Mouse (Mus musculus) neutrophil, adult 65 days (primary cell): ENCODE data around the gene Dus1l. TPM values are rescaled to one million over a fixed set of nuclear protein-coding genes. Genes with fewer than 3 reads are reported as not detected.

Source experiments
- total RNA-seq: library from RNA; stranded (reverse); gene quantifications from 2 replicates; pipeline ENCODE4 v1.2.4, GENCODE M21; 2023

The Dus1l gene
- total RNA-seq: 23.4 and 32.1 TPM in 2 replicates

GRCm38 (mm10) chr11:120795756-120796613 is at the start of gene Dus1l:
Dus1l (minus strand) TSS chr11:120796403.

DNA sequence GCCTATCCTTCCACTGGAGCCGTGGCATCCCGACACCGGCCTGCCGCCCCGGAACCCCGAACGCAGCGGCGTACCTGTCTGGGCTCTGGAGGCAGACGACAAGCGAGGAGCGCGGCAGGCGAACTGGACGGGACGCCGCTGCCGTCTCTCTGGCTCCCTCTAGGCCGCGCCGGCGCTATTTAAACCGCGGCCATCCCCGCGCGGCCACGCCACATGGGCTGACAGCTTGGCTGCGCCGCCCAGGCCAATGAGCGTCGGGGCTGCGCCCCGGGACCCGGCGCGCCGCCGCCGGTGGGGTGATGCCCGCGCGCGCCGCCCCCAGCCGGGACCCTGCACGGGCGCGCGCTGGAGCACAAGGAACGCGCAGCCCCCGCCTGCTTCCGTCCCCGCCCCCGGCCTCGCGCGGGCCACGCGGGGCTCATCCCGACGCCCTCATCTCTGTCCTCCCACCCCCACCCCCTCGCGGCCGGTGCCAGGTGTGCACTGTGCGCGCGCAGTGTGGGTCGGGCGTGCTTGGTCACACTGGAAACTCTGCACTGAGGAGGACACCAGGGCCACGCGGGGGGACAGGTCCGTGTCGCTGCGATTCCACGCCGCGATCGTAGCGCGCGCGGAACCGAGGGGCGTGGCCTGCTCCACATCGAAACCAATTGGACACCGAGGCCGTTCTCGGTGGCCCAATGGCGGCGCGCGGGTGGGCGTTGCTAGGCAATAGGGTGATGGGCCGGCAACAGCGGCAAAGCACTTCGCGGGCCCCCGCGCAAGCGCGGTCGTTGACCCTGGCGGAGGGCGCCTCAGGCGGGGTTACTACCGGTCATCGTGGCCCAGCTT is 28.0 kb upstream of the Dus1l start, which contains the start of gene Fasn:
Gene Fasn (minus strand): TSS at position 592 of the 831 bp plus-strand sequence.

GRCm38 (mm10) chr11:120784064-120784791 is 12.0 kb downstream of the Dus1l start, which contains the start of the genes Rfng and Gps1:
Rfng (minus strand) TSS chr11:120784207.
Gps1 (plus strand) TSS chr11:120784272.

GRCm38 (mm10) chr11:120762672-120763041 is 33.5 kb downstream of the Dus1l start, which contains the start of gene Hmga1b:
Hmga1b (plus strand) TSS chr11:120762794.

Other genes starting within 250 kb of the Dus1l start
- 28.8 and 31.9 TPM in 2 replicates for gene Mcrip1, start 246.7 kb downstream of the Dus1l start, total RNA-seq
- gene Ppp1r27, start 245.3 kb downstream of the Dus1l start, total RNA-seq: not detected in 2 replicates
- 245 and 272 TPM in 2 replicates for gene P4hb, start 223.2 kb downstream of the Dus1l start, total RNA-seq
- gene Arhgdia, start 214.8 kb downstream of the Dus1l start, total RNA-seq: 428 and 459 TPM in 2 replicates
- 116 and 122 TPM in 2 replicates for gene Alyref, start 198.0 kb downstream of the Dus1l start, total RNA-seq
- 36.8 and 40.0 TPM in 2 replicates for gene Anapc11, start 198.0 kb downstream of the Dus1l start, total RNA-seq
- gene Npb, start 187.9 kb downstream of the Dus1l start, total RNA-seq: 1.5 TPM in 1 of 2 replicates, not detected in the other
- 28.9 and 43.8 TPM in 2 replicates for gene Pcyt2, start 178.5 kb downstream of the Dus1l start, total RNA-seq
- 114 and 133 TPM in 2 replicates for gene Sirt7, start 171.2 kb downstream of the Dus1l start, total RNA-seq
- 122 and 149 TPM in 2 replicates for gene Mafg, start 162.8 kb downstream of the Dus1l start, total RNA-seq
- gene Pycr1, start 152.6 kb downstream of the Dus1l start, total RNA-seq: 1.4 and 1.5 TPM in 2 replicates
- gene Myadml2, start 148.2 kb downstream of the Dus1l start, total RNA-seq: not detected in 2 replicates
- gene Notum, start 135.2 kb downstream of the Dus1l start, total RNA-seq: not detected in 2 replicates
- 82.0 and 103 TPM in 2 replicates for gene Aspscr1, start 123.4 kb downstream of the Dus1l start, total RNA-seq
- gene Cenpx, start 82.7 kb downstream of the Dus1l start, total RNA-seq: 30.2 and 33.5 TPM in 2 replicates
- 9.1 and 10.4 TPM in 2 replicates for gene Lrrc45, start 82.5 kb downstream of the Dus1l start, total RNA-seq
- gene Rac3, start 74.9 kb downstream of the Dus1l start, total RNA-seq: 0.88 and 1.2 TPM in 2 replicates
- 5.6 and 6.1 TPM in 2 replicates for gene Dcxr, start 69.1 kb downstream of the Dus1l start, total RNA-seq
- 2.3 and 2.9 TPM in 2 replicates for gene Cbr2, start 64.3 kb downstream of the Dus1l start, total RNA-seq
- 36.2 and 41.5 TPM in 2 replicates for gene Hmga1b, start 33.6 kb downstream of the Dus1l start, total RNA-seq
- 12.0 and 12.2 TPM in 2 replicates for gene Rfng, start 12.2 kb downstream of the Dus1l start, total RNA-seq
- gene Gps1, start 12.1 kb downstream of the Dus1l start, total RNA-seq: 34.8 and 43.3 TPM in 2 replicates
- 18.5 and 25.7 TPM in 2 replicates for gene Fasn, start 28.1 kb upstream of the Dus1l start, total RNA-seq
- gene Ccdc57, start 136.5 kb upstream of the Dus1l start, total RNA-seq: 3.4 and 4.2 TPM in 2 replicates
- 470 and 646 TPM in 2 replicates for gene Slc16a3, start 152.1 kb upstream of the Dus1l start, total RNA-seq
- gene Csnk1d, start 194.9 kb upstream of the Dus1l start, total RNA-seq: 144 and 149 TPM in 2 replicates
- gene Cd7, start 243.0 kb upstream of the Dus1l start, total RNA-seq: 1.8 and 2.3 TPM in 2 replicates